Mouse (Mus musculus) kidney, postnatal 4 days (tissue): ENCODE results near the gene Slit2.

ENCODE experiments used
- DNase-seq, 2 experiments: peaks; one replicate each; pipeline ENCODE4 v3.0.0; 2021; ENCODE audit warnings: mixed read lengths in 2 of 2

Slit2 gene

DNA sequence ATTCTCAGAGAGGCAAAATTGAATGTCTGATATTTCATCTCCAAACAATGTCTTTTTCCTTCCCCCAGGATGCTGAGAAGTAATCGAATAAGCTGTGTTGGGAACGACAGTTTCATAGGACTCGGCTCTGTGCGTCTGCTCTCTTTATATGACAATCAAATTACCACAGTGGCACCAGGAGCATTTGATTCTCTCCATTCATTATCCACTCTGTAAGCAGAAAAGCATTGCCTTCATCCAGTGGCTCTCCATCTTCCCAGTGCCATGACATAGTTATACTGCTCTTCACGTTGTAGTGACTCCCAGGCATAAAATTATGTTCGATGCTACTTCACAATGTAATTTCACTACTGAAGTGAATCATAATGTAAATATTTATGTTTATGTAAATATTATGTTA, 252.3 kb downstream of the Slit2 start:
- DNase-seq = no peak

DNA sequence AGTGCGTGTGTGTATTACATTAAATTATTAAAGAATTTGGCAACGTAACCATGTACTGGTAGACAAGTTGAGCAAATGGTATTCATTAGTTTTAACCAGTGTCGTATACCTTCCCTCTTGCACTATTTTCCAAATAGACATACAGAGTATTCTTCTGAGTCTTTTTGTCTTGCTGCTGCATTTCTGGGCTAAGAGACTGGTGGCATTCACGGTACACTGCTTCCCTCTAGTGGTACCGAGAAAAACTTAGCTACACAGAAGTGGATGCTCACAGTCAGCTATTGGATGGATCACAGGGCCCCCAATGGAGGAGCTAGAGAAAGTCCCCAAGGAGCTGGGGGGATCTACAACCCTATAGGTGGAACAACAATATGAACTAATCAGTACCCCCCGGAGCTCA, 257.8 kb downstream of the Slit2 start:
- peak; percentile 16 to 23 for DNase-seq

DNA sequence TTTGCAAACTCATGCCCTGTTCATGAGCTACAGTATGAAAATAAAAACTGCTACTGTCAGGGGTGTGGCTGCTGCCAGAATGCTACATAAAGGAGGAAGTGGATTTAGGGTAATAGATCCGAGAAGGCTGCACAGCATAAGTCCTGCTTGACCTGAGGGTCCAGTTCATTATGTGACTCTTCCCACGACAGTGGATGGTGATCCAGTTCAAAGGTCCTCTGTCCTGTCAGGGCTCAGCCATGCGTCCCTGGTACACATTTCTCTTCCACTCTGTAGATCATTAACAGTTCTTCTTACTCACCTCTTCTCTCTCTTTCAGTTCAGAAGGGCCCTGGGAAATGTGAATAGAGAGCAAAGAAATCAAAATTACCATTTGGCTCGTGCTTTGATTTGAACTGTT, 265.4 kb downstream of the Slit2 start:
- DNase-seq = peak; percentile 8 to 39

DNA sequence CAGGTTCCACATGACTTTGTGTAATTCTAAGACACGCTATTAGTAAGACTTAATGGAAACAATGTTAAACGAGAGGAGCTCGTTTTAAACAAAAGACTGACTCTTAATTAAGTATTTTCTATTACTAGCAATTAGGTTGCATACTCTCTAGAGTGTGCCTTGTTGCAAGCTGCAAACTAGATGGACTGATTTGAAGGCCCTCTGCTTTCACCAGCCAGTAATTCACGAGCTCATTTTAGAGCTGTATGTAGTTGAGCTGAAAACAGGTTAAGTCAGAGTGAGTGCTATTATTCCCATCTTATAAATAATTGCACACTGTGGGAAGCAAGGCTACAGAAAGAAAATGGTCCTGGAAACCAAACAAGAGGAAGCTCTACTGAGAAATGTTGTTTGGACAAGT, 294.6 kb downstream of the Slit2 start:
- DNase-seq = no peak

DNA sequence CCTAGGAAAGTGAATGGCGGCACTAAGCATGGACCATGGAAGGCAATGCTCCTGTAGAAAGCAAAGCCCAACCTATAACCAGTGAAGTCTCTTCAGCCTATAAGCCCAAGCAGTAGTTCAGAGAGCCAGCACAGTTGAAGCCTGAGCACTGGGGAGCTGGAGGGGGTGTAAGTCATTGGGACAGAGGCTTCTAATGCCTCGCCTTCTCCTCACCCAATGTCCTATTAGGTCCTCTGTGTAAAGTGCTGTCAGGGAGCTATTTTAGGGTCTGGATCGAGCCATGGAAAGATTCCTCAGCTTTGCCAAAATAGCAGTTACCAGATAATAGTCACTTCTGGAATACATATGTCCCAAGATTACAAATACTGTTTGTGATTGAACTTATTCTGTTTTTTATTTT, 318.2 kb downstream of the Slit2 start:
- DNase-seq = no peak

DNA sequence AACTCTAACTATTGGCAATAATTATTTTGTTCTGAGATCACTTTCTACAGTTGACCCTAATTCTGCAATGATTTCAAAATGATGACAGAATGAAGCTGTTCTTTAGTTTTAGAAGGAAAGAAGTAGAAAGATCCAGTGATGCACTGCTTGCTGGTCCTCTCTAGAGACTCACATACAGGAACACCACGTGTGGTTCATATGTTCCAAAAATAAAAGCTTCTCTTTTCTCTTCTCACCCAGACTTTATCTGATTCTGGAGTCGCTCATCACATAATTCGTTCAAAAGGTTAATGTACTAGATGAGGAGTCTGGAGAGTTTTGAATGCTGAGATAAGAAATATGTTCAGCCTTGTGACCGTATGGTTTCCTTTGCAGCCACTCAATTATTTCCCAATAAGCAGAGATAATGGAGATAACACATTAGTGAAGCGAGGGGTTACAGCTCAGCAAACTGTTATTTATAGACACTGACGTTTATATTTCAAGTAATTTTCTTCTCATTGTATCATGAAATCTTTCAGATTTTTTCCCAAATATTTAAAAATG, 332.2 kb downstream of the Slit2 start:
- DNase-seq = no peak

DNA sequence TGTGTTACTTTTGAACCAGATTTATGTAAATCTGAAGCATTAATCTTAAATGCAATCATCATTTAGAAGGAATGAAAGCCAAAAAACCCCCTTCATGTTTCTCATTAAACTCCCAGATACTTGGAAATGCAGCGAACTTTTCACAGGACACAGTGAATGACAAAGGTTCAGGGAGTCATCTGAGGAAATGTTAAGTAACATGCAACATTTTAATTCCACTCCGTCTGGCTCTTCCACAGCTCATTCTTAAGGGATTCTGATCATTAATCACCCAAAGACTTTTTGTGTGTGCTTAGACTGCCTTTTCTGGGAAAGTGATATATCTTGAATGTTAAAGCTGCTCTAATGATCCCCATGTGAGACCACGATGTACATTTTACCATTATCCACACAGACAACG, 337.7 kb downstream of the Slit2 start:
- no peak for DNase-seq

DNA sequence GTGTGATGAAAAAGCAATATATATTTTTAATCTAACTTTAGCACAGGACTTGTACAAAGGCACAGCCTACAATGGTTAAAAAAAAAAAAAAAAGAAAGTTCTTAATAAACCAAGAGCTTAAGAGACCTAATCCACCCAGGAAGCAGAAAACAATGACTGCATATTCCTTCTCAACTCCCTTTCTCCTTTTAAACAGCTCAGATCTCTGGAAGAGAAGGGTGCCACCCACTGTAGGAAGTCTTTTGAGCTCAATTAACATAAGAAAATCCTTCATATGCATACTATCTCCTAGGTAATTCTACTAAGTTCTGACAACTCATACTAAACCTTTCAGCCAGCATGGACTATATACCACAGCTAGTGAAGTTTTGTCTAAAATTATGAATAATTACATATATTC, 343.3 kb downstream of the Slit2 start:
- DNase-seq = no peak

DNA sequence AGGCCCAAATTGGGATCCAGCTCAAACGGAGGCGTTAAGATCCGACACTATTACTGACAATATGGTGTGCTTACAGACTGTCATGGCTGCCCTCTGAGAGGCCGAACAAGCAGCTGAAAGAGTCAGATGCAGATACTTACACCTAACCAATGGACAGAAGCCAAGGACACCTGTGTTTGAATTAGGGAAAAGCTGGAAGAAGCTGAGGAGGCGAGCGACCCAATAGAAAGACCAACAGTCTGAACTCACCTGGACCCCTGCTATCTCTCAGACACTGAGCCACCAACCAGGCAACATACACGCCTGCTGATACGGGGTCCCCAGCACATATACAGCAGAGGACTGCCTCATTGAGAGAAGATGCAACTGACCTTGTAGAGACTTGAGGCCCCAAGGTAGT, 344.7 kb downstream of the Slit2 start, which contains the start of gene 5730480H06Rik:
Gene 5730480H06Rik (plus strand): TSS at position 301 of the 400 bp plus-strand sequence.
- no peak for DNase-seq

DNA sequence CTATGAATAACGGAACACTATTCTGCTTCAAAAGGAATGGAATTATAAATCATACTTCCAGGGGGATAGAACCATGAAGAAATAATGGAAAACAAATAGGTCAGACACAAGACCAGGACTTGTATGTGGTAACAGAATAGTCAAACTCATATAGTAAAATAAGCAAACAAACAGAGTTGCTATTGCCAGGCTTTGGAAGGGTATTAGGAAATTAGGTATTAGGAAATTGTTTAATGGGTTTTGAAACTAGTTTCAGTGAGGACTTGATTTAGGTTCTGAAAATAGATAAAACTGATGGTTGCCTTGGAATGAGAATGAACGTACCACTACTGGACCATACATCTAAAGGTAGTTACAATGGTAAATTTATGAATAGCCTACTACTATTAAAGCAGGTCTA, 346.8 kb downstream of the Slit2 start:
- DNase-seq = no peak

DNA sequence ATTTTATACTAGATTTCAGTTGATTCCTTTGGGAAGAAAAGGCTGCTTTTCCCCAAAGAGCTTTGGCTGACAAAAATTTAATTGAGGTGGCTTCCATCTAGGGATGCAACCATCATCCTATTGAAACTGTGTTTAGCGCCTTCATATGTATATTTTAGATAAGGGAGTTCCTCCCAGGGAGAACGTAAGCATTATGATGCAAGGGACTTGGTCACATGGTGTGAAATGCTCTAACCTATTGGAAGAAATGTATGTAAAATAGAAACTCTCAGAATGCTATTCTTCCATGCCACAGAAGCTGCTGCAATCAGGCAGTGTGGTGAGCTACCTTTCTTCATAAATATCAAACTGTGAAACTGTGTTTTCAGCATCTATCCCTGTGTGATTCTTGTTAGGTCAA, 347.9 kb downstream of the Slit2 start:
- no peak for DNase-seq

DNA sequence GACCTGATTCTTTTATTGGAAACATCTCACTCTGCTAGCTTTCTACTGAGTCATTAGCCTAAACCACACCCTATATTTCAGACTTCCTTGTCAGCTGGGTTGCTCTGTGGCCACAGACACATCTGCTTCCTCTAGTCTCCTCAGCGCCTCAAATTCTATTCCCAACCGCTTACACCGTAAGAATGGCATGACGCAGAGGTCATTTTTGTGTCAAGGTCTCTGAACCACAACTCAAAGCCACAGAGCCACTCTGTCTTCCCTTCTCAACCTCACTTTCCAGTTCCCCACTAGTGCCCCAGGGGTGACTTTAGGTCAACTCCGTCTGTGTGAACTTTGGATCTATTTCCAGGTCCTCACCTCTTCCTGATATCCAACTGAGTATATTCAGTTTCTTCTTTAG, 348.5 kb downstream of the Slit2 start:
- DNase-seq = no peak

DNA sequence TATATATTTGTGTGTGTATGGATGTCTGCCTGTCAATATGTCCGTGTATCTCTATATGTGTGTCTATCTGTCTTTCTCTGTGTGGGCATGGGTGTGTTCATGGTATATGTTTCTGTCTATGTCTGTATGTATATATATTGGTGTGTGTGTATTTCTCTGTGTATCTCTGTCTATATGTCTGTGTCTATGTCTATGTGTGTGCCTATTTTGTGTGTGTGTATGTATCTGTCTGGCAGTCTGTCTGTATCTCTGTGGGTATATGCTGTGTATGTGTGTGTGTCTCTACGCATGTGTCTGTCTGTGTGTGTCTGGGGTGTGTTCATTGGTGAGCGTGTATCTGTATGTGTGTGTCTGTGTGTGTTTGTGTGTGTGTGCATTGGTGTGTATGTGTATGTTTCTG, 350.5 kb downstream of the Slit2 start:
- DNase-seq = no peak

DNA sequence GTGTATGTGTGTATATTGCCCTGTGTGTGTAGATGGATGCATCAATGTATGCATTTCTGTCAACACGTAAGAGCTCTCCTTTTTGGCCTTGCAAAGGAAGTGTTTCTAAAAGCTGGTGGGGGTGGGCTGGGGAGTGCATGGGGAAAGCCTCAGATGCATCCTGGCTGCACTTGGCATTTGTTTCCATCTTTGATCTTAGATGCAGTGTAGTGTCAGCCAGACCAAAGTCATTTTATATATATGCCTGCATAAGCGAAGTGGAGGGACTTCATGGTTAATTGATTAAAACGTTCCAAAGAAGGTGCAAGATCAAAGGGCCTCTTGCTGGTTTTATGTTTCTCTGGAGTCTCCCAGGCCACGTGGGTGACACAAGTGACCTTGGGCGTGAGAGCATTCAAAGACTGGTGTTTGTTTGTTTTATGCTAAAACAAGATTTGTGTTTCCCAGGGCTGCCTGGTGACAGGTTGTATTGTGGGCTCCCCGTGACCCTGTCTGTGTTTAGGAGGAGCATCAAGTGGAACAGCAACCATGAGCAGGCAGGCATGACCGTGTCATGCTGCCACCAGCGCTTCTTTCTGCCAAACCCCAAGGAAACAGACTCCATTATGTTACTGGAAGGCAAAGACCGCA, 351.1 kb downstream of the Slit2 start:
- DNase-seq = peak; percentile 13 to 39

DNA sequence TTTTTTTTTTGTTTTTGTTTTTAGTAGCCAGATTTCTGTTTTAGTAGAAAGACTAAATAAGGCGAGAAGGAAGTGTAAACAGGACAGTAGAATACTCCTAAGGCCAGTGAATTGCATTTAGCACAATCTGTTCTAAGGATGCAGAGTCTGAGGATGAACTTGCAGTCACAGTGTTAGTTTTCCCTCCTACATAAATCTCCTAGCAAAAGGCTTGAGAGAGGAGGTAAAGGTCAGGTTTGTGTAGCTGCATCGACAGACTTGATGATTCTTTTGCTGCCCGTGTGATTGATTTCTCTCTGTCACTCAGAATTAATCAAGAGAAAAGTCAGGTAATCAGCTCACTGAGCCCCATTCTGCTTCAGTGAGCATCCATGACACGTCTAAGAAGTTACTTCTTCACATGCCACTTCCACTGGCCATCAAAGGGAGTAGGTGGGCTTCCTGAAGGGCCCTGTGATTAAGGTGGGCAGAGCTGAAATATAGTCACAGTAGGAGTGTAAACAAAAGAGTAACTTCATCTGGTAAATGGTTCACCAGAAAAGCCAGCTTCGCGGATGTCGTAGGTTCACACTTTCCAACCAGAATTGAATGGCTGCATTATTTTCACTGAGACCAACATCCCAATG, 358.0 kb downstream of the Slit2 start:
- no peak for DNase-seq

DNA sequence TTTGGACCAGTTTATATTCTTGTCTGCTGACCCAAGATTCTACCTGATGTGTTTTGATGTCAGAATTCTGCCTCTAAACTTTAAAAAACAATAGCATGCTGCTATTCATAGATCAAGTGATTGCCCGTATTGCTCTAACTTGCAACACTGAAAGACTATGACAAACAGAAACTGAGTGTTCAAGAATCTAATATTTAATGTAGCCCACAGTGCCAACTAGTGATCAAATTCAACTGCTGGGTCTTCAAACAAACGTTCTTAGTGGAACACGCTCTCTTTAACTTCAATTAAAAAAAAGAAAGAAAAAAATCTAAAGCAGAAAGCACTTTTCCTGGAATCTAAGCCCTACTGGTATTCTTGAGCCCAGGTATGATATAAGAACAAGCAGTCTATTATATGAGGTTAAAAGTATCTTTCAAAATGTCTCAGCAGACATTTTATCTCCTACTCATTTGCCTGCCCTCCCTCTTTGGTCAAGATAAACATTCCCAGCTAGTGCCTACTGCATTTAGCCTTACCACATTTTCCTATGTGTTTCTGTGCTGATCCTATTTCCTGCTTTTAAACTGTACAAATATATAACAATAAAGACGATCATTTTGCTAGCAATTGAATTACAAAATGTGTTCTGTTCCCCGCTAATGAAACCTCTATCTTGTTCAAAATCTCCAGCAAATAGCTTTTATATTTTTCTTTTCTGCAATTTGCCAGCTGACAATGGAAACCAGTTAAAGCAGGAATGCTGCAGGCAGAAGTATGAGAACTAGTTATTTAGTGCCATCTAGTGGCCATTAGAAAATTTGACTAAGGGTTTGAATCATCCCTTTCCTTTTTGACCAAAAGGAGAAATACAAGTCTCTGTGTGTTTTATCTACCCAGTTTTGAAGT, 362.4 kb downstream of the Slit2 start:
- DNase-seq = no peak

DNA sequence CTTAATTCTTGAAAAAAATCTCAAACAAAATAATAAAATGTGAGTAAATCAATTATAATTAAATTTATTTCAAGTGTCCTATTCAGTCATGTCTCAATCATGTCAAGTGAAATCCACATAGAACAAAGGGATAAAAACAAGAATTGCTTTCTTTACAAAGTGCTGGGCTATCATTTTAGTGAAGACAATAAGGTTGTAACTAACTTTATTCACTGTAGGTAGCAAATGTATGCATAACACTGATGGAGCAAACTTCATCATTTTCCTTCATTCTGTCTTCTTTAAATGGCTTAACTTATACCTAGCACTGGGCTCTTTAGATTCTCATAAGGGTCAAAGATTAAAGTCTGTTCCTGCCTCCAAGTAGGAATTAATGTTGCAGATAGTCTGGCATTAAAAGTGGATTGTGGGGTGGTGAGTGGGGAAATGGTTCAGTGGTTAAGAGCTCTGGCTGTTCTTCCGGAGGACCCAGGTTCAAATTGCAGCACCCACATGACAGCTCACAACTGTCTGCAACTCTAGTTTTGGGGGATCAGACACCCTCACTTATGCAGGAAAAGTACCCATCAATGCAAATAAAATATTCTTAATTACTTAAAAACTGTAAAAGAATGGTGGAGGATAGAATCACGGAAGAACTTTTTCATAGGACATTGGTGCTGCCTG, 363.2 kb downstream of the Slit2 start:
- DNase-seq = no peak

DNA sequence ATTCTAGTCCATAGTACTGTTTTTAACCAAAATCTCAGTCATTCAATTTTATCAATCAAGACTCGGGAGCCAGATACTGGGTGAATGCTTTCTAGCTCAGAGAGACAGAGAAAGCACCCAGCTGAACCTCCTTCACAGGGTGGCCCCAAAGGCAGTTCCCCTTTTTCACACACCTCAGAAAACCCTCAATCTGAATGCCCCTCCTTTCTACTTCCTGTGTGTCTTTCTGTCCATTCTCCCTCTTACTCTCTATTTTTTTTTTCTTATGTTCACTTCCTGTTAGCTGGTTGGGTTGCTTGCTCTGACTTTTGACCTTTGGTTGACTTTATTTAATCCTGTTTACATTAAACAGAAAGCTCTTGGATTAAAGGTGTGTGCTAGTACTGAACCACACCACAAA, 366.4 kb downstream of the Slit2 start:
- DNase-seq = no peak
